Mouse (Mus musculus) stomach, embryonic 14.5 days (tissue): ENCODE data around the gene Ikzf2. TPM values are rescaled to one million over a fixed set of nuclear protein-coding genes. Genes with fewer than 3 reads are reported as not detected.

Source experiments
- ATAC-seq: fragments of 200-750 bp; cut with Nextera tagmentation; 2 replicates; pipeline ENCODE4 v1.8.0; 2017; ENCODE audit warnings: low read depth, moderate TSS enrichment; ENCODE audit not compliant: insufficient number of reproducible peaks, insufficient read depth, low FRiP score
- H3K27ac ChIP-seq: fragments of 300-500 bp; sonication (generic); 2 replicates; pipeline ENCODE4 v1.5.1; 2014; ENCODE audit warnings: mild to moderate bottlenecking, low read length, moderate library complexity, mixed read lengths
- H3K27me3 ChIP-seq: fragments of 300-500 bp; sonication (generic); 2 replicates; pipeline ENCODE4 v1.6.1; 2014; ENCODE audit warnings: low read length, control low read depth, mixed read lengths; ENCODE audit not compliant: control insufficient read depth, insufficient read depth
- H3K36me3 ChIP-seq: fragments of 300-500 bp; sonication (generic); 2 replicates; pipeline ENCODE4 v1.6.1; 2014; ENCODE audit warnings: mild to moderate bottlenecking, control low read depth, low read length, moderate library complexity, mixed read lengths; ENCODE audit not compliant: control insufficient read depth, insufficient read depth
- H3K4me1 ChIP-seq: fragments of 300-500 bp; sonication (generic); 2 replicates; pipeline ENCODE4 v1.6.1; 2014; ENCODE audit warnings: low read length, control low read depth, mixed read lengths; ENCODE audit not compliant: control insufficient read depth, insufficient read depth
- H3K4me2 ChIP-seq: fragments of 300-500 bp; sonication (generic); replicated peaks from 2 replicates; pipeline ENCODE4 v1.6.1; 2014; ENCODE audit warnings: low read depth, low read length, control low read depth
- H3K4me3 ChIP-seq: fragments of 300-500 bp; sonication (generic); 2 replicates; pipeline ENCODE4 v1.5.1; 2014; ENCODE audit warnings: low read depth, low read length, control low read depth
- H3K9ac ChIP-seq: fragments of 300-500 bp; sonication (generic); replicated peaks from 2 replicates; pipeline ENCODE4 v1.6.1; 2014; ENCODE audit warnings: low read depth, mild to moderate bottlenecking, control low read depth, low read length, moderate library complexity, mixed read lengths
- H3K9me3 ChIP-seq: fragments of 300-500 bp; sonication (generic); 2 replicates; pipeline ENCODE4 v1.6.1; 2016; ENCODE audit warnings: low read depth, low read length, control low read depth; ENCODE audit not compliant: control insufficient read depth
- WGBS: fragments of 180-500 bp; shearing (Covaris S2); extraction: QIAGEN DNeasy Blood & Tissue Kit; methylation state at CpG from one replicate; pipeline ENCODE4 v1.1.7; 2014; 5-methylcytosine and 5-hydroxymethylcytosine counted together
- polyA plus RNA-seq: library from polyadenylated mRNA; unstranded; fragments of >200 nt; fragmentation: Nextera tagmentation; extraction: Ambion mirVana; gene quantifications from 2 replicates; pipeline ENCODE4 v1.2.1, GENCODE M21; 2014

Gene Ikzf2
- polyA plus RNA-seq, 1 experiment from 2014 or later, result 11.1 TPM

DNA sequence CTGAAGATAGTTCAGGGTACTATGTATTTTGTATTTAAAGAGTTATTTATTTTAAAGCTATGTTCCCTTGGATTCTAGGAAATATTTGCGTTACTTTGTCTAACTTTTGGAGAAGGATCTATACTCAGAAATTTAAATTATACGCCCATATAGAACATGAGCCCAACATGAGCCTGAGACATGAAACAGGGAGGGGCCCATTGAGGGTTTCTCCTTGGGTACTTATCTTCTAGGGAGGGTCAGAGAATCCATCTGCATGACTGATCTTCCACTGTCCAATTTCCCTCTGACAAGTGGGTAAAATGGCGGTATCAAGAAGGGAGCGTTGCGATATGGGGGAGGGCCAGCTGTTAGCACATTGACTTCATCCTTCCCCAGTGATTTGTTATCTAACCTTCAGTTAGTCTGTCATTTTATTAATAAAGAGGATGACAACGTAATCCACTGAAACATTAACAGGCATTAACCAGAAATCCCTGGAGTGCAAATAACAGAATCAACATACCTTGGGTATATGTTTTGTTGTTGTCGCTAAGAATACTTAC, 180.4 kb downstream of the Ikzf2 start:
- no peak overlapping the region for H3K9ac ChIP-seq
- no peak overlapping the region for H3K27ac ChIP-seq
- H3K27me3 ChIP-seq, result no peaks in the 10 kb centered on the region
- WGBS, result 89% methylated on average over 7 of the region's 7 CpGs
- no peak overlapping the region for H3K4me3 ChIP-seq
- no peak overlapping the region for H3K4me2 ChIP-seq
- no peaks in the 10 kb centered on the region for H3K4me1 ChIP-seq
- ATAC-seq, result no peak
- no peaks in the 10 kb centered on the region for H3K9me3 ChIP-seq
- no peaks in the 10 kb centered on the region for H3K36me3 ChIP-seq

DNA sequence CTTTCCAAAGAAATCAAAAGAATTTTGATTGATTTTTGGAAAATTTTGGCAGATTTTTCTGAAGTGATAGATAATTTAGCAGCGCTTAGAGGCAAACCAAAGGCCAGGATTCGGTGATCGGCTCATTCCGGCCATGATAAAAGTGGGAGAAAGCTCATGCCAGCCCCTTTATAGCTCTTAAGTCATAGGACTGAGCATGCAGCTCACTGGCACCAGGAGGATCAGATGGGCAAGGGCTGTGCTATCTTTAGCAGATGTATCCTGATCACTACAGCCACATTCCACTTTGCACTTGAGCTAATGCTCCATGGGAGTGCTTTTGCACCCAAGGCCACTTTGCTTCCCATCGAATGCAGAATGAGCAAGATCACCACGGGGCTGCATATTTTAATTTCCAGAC, 181.0 kb downstream of the Ikzf2 start:
- H3K27ac ChIP-seq, result no peak overlapping the region
- no peaks in the 10 kb centered on the region for H3K9me3 ChIP-seq
- no peaks in the 10 kb centered on the region for H3K4me1 ChIP-seq
- H3K36me3 ChIP-seq, result no peaks in the 10 kb centered on the region
- no peaks in the 10 kb centered on the region for H3K27me3 ChIP-seq
- no peak overlapping the region for H3K4me3 ChIP-seq
- 94% methylated on average over 6 of the region's 6 CpGs for WGBS
- H3K4me2 ChIP-seq, result no peak overlapping the region
- ATAC-seq, result no peak
- no peak overlapping the region for H3K9ac ChIP-seq

DNA sequence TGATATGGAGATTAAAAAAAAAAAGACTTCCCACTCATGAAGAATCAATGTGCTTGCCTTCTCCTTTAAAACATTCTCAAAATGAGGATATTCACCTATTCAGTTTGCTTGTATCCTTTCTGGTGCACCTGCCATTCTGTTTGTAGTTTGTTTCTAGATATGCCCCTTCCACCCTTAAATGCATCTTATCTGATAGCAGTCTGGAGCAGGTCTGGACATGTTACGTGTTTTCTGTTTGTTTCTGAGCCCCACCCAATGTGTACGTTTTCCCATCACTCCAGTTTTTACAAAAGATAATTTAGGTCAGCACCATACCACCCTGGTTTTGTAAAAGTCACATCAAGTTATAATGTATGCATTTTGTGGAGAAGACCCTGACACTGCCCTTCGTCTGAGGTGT, 186.7 kb downstream of the Ikzf2 start:
- WGBS, result 74% methylated on average over 3 of the region's 3 CpGs
- Histone ChIP-seq H3K9me3 (no peaks in the 10 kb centered on the region), H3K27me3 (no peaks in the 10 kb centered on the region), H3K4me2 (no peak overlapping the region), H3K36me3 (no peaks in the 10 kb centered on the region), H3K27ac (no peak overlapping the region), H3K4me1 (no peaks in the 10 kb centered on the region), H3K4me3 (no peak overlapping the region), H3K9ac (no peak overlapping the region)
- no peak for ATAC-seq

DNA sequence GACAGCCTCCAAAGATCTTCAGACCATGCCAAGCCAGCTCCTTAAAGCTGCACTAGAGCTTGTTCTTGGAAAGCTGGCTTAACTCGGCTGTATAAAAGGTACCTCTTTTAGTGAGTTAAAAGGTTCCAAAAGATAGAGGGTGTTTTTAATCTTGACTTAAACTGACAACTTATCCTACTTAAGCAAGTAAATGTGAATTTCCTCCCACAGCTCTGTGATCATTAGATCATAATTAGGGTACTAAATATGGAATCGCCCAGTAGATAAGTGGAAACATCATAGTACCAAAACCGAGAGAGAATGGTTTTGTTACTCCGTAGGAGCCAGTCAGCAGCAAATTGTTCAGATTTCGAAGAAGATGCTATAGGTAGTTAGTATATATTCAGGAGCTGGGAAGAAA, 187.4 kb downstream of the Ikzf2 start:
- no peak overlapping the region for H3K27ac ChIP-seq
- no peak for ATAC-seq
- H3K27me3 ChIP-seq, result no peaks in the 10 kb centered on the region
- no peak overlapping the region for H3K9ac ChIP-seq
- no peak overlapping the region for H3K4me2 ChIP-seq
- H3K36me3 ChIP-seq, result no peaks in the 10 kb centered on the region
- 84% methylated on average over 5 of the region's 5 CpGs for WGBS
- no peaks in the 10 kb centered on the region for H3K4me1 ChIP-seq
- no peaks in the 10 kb centered on the region for H3K9me3 ChIP-seq
- H3K4me3 ChIP-seq, result no peak overlapping the region

DNA sequence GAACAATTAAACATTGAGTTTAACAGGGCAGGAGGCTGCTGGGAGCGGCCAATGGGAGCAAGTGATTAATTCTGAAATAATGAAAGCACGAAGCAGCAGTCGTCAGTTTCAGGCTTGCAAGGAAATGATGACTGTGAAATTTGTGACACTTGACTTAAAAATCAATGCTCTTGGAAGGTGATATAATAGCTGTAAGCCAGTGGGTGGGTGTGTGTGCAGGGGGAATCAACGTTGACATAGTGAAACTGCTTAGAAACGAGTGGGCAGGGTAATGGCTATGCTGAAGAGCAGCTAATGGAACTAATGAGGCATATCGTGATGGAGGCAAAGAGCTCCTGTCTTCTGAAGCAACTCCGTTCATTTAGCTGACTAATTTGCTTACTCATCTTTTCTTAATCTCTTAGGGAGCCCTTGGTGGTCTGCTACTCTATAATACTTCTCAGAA, 188.2 kb downstream of the Ikzf2 start:
- Histone ChIP-seq H3K4me1 (no peaks in the 10 kb centered on the region), H3K4me3 (no peak overlapping the region), H3K4me2 (no peak overlapping the region), H3K27ac (no peak overlapping the region), H3K27me3 (no peaks in the 10 kb centered on the region), H3K9me3 (no peaks in the 10 kb centered on the region), H3K36me3 (no peaks in the 10 kb centered on the region), H3K9ac (no peak overlapping the region)
- WGBS, result 53% methylated on average over 7 of the region's 7 CpGs
- no peak for ATAC-seq

DNA sequence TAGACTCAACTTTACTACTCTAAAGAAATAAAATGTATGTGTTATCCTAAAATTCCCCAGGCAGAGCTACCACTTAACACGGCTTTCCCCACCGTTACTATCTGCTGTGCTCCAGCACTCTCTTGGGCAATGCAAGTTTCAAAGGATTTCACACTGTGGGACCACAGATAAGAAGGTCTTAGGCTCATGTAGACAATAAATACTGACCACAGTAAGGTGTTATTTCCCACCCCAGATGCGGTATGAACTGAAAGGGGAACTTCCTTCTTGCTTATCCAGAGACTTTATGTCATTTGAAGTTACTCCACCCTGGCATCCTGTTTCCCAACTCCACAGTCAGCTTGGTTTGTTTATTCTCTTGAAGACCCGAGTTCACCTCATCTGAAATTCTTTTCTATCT, 191.0 kb downstream of the Ikzf2 start:
- Histone ChIP-seq H3K4me1 (no peaks in the 10 kb centered on the region), H3K4me3 (no peak overlapping the region), H3K27me3 (no peaks in the 10 kb centered on the region), H3K9ac (no peak overlapping the region), H3K4me2 (no peak overlapping the region), H3K36me3 (no peaks in the 10 kb centered on the region), H3K27ac (no peak overlapping the region), H3K9me3 (no peaks in the 10 kb centered on the region)
- ATAC-seq, result no peak
- 71% methylated on average over 4 of the region's 4 CpGs for WGBS

DNA sequence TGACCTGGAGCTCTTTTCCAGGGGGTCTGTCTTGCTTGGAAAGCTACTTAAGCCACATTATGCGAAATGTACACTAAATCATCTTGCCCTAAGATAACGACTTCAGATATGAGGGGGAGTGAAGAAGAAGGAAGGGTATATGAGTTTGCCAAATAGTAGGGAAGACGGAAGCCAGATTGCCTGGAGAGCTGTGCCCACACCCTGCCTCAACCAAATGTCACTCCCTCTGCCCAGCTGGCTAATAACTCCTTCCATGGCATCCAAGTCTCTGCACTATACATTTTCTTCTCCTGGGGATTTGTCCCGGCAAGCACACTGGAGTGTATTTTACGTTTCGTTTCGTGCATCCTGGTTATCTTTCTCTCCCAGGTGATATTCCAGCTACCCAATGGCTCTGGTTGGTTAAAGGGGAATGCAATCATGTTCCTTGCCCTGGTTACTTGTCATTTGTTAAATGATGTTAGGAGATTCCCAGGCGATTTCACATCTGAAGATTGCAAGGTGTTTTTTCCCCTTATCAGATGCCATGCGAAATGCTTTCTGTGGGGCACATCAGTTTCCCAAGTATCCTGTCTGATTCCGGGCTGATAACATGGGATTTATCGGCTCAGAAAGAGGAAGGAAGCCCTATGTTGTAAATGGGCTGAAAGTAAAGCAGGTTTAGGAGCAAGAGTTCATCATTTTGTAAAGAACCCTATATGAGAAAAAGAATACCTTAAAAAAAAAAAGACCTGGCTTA, 193.6 kb downstream of the Ikzf2 start:
- no peak overlapping the region for H3K4me3 ChIP-seq
- H3K4me2 ChIP-seq, result no peak overlapping the region
- no peaks in the 10 kb centered on the region for H3K36me3 ChIP-seq
- H3K27ac ChIP-seq, result no peak overlapping the region
- ATAC-seq, result no peak
- no peaks in the 10 kb centered on the region for H3K4me1 ChIP-seq
- WGBS, result 71% methylated on average over 11 of the region's 11 CpGs
- no peak overlapping the region for H3K9ac ChIP-seq
- no peaks in the 10 kb centered on the region for H3K27me3 ChIP-seq
- no peaks in the 10 kb centered on the region for H3K9me3 ChIP-seq

DNA sequence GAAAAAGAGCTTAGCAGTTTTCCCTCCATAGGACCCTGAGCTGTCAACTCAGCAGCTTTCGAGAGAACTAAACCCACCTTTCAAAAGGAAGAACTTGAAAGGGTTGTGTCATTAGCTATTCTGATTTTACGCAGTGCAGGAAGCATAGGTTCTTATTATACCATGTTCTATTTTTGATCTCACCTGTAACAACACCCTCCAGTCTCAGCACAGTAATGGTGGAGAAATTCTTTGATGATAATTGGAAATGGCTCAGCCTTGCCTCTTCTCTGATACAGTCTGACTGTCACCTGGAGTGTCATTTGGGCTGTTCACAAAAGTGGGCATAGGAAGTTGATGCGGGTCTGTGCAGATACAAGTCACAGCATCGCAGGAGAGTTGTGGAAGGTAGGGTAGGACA, 195.0 kb downstream of the Ikzf2 start:
- WGBS, result 92% methylated on average over 4 of the region's 4 CpGs
- Histone ChIP-seq H3K4me2 (no peak overlapping the region), H3K4me1 (no peaks in the 10 kb centered on the region), H3K9me3 (no peaks in the 10 kb centered on the region), H3K27me3 (no peaks in the 10 kb centered on the region), H3K4me3 (no peak overlapping the region), H3K9ac (no peak overlapping the region), H3K36me3 (no peaks in the 10 kb centered on the region), H3K27ac (no peak overlapping the region)
- no peak for ATAC-seq

DNA sequence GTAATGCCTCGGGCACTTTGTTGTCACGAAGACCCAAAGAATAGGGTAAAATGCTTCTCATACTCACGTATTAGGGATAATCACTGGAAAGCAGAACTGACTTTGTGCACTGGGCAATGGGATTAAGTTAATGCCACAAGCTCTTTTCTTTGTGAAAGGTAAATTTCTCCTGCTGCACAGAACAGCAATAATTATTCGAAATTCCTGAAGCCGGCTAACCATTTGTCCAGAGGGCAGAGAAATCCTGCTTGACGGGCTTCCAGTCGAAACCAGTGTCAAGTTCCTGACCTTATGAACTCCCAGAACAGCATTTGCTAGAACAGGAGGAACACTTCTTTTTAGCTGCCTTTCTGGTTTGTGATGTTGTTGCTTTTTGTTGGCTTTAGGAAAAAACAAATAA, 198.0 kb downstream of the Ikzf2 start:
- Histone ChIP-seq H3K4me3 (no peak overlapping the region), H3K4me2 (no peak overlapping the region), H3K9me3 (no peaks in the 10 kb centered on the region), H3K36me3 (no peaks in the 10 kb centered on the region), H3K27me3 (no peaks in the 10 kb centered on the region), H3K27ac (no peak overlapping the region), H3K9ac (no peak overlapping the region), H3K4me1 (no peaks in the 10 kb centered on the region)
- no peak for ATAC-seq
- WGBS, result 41% methylated on average over 7 of the region's 7 CpGs
